Mouse (Mus musculus): Measurements from ENCODE around the gene Slc35f2.

- TF ChIP-seq EP300 (IDR thresholded peaks at IDR 0.05; ENCODE audit: low read depth in 1 of 2, low read length in 2 of 2) (no peak), HCFC1 (IDR thresholded peaks at IDR 0.05; ENCODE audit: low read depth, low read length) (no peak)
Observed at GRCm38 (mm10) chr9:53835976-53836375, 64.6 kb downstream of the Slc35f2 start.
